Mouse (Mus musculus): ENCODE data around the gene Cenpe.

- TF ChIP-seq CTCF (IDR thresholded peaks at IDR 0.05; ENCODE audit: extremely low read depth, insufficient read depth, insufficient read length, insufficient replicate concordance) = no peak
- TF ChIP-seq POLR2A (IDR thresholded peaks at IDR 0.05; ENCODE audit: low read depth, low read length) = no peak
Observed at GRCm38 (mm10) chr3:135288138-135288750, 75.9 kb downstream of the Cenpe start.
